Mouse (Mus musculus) forebrain, embryonic 10.5 days (tissue): ENCODE results near the gene Pidd1. TPM values are rescaled to one million over a fixed set of nuclear protein-coding genes. Genes with fewer than 3 reads are reported as not detected.

ENCODE experiments used
- DNase-seq: peaks from one replicate; pipeline ENCODE4 v3.0.0-alpha.2; 2017; ENCODE audit warnings: low spot score; ENCODE audit errors: extremely low spot score
- H3K27ac ChIP-seq: fragments of 300-500 bp; sonication (generic); 2 replicates; pipeline ENCODE4 v1.5.1; 2016; ENCODE audit warnings: mild to moderate bottlenecking
- H3K27me3 ChIP-seq: fragments of 300-500 bp; sonication (generic); 2 replicates; pipeline ENCODE4 v1.6.1; 2016; ENCODE audit warnings: mild to moderate bottlenecking; ENCODE audit not compliant: poor library complexity, severe bottlenecking
- H3K36me3 ChIP-seq: fragments of 300-500 bp; sonication (generic); replicated peaks from 2 replicates; pipeline ENCODE4 v1.6.1; 2016; ENCODE audit warnings: mild to moderate bottlenecking, moderate library complexity
- H3K4me1 ChIP-seq: fragments of 300-500 bp; sonication (generic); 2 replicates; pipeline ENCODE4 v1.6.1; 2016
- H3K4me3 ChIP-seq: fragments of 300-500 bp; sonication (generic); 2 replicates; pipeline ENCODE4 v1.5.1; 2016; ENCODE audit warnings: mild to moderate bottlenecking, moderate library complexity
- H3K9me3 ChIP-seq: fragments of 300-500 bp; sonication (generic); 2 replicates; pipeline ENCODE4 v1.6.1; 2016; ENCODE audit warnings: mild to moderate bottlenecking, moderate library complexity
- WGBS: fragments of 180-500 bp; shearing (Covaris S2); methylation state at CpG from one replicate; pipeline ENCODE4 v1.1.7; 2016; 5-methylcytosine and 5-hydroxymethylcytosine counted together
- polyA plus RNA-seq: library from polyadenylated mRNA; unstranded; fragments of >200 nt; fragmentation: Nextera tagmentation; extraction: Ambion mirVana; gene quantifications from 2 replicates; pipeline ENCODE4 v1.2.1, GENCODE M21; 2016

The Pidd1 gene
- polyA plus RNA-seq, 1 experiment from 2014 or later: 26.4 TPM

DNA sequence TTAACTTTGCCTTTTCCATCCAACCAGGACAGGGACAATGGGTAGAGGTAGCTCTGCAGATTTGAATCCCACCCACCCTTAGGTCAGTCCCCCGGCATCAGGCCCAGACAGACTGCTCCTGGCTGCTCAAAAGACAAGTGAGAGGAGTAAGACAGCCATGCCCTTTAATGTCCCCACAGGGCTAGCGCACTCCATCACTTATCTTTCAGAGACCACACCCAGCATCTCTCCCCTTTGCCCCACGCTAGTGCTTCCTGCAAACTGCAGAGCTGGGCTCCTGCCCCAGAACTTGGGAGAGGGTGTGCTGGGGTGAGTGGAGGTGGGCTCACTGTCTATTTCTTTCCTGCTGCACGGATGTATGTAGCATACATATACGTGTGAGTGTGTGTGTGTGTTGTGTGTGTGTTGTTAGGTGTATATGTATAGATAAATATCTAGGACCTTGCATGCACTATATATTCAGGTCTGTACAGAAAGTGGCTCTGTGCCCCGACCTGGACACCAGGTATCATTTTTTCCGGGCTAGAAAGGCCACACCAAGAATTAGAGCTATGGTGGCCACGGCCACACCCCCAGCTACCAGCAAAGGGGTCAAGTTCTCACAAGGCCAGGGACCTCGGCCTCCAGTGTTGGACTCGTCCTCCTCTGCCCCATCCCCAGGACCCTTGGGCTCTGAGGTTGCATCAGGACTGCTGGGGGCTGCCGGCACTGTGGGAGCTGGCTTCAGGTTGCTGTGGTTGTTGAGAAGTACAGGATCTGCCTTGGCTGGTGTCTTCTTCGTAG is 16.7 kb downstream of the Pidd1 start:
- 89% methylated on average over 12 of the region's 12 CpGs for WGBS
- Histone ChIP-seq H3K9me3 (no peaks in the 10 kb centered on the region), H3K27me3 (peaks cover 8% of the 10 kb centered on the region)

DNA sequence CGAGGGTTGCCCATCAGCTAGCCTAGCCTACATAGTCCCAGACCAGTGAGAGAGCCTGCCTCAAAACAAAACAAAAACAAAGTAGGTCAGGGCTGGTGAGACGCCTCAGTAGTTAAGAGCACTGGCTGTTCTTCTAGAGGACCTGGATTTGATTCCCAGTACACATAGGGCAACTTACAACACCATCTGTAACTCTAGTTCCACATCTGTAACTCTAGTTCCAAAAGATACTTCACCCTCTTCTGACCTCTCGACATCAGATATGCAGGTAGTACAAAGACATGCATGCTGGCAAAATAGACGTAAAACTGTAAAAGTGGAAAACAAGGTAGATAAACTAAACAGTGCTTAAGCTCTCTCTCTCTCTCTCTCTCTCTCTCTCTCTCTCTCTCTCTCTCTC is 20.0 kb downstream of the Pidd1 start:
- 87% methylated on average over 4 of the region's 4 CpGs for WGBS
- Histone ChIP-seq H3K9me3 (no peaks in the 10 kb centered on the region), H3K27me3 (peaks cover 8% of the 10 kb centered on the region)

More for the DNA sequence above, 16.7 kb downstream of the Pidd1 start:
- no peak for DNase-seq
- H3K4me1 ChIP-seq: peaks cover 30% of the 10 kb centered on the region
- H3K4me3 ChIP-seq: no peak overlapping the region
- H3K27ac ChIP-seq: no peak overlapping the region
- peaks cover 19% of the 10 kb centered on the region for H3K36me3 ChIP-seq

DNA sequence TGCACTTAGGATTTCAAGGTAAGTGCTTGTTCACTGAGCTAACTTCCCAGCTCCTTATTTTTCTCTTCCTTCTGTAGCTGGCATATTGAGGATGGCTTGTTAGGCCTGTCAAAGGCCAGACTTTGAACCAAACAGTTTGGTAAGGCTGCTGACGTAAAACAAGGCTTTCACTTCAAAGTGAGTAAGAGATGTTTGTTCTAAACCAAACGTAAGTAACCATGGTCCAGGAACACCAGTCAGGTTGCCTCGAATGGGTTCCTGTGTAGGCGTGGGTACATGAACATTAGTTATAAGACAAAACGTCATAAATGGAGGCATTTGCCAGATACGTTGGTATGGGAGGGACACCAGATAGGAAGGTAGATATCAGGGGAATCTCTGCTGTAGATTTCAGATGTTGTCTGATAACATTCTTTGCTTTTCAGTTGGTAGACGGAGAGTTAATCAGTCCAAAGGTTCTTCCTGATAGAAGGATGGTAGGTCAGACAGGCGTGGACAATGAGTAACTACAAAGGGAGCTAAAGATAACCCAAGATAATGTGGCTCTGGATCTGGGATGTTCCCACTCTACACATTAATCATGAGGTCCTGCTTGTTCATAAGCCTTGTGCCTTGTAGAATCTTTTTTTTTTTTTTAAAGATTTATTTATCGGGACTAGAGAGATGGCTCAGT is 23.7 kb downstream of the Pidd1 start:
- H3K9me3 ChIP-seq: no peaks in the 10 kb centered on the region
- H3K27me3 ChIP-seq: no peaks in the 10 kb centered on the region
- H3K4me1 ChIP-seq: no peaks in the 10 kb centered on the region
- WGBS: 86% methylated on average over 9 of the region's 9 CpGs
- H3K27ac ChIP-seq: no peak overlapping the region
- DNase-seq: no peak
- no peaks in the 10 kb centered on the region for H3K36me3 ChIP-seq
- no peak overlapping the region for H3K4me3 ChIP-seq

More for the DNA sequence above, 20.0 kb downstream of the Pidd1 start:
- Histone ChIP-seq H3K27ac (no peak overlapping the region), H3K4me1 (peaks cover 7% of the 10 kb centered on the region), H3K36me3 (no peaks in the 10 kb centered on the region), H3K4me3 (no peak overlapping the region)
- DNase-seq: no peak

DNA sequence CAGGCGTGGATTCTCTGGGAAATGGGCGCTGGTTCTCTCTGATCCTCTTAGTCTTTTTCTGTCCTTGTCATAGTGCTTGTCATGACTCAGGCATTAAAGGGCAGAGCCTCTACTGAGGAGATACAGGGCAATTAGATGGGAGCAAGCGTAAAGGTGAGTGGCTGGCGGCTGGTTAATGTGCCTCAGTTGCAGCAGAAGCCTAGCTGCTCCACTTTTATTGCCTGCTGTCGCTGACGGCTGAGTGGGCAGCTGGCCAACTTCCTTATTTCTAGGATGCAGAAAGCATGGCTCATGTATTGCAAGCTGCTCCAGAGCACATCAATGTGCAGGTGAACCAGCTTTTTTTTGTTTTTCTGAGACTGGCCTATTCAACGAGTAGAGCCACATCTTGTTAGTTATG is 24.9 kb downstream of the Pidd1 start:
- Histone ChIP-seq H3K27me3 (no peaks in the 10 kb centered on the region), H3K4me3 (no peak overlapping the region), H3K36me3 (no peaks in the 10 kb centered on the region), H3K4me1 (peaks cover 8% of the 10 kb centered on the region), H3K9me3 (no peaks in the 10 kb centered on the region), H3K27ac (no peak overlapping the region)
- DNase-seq: no peak
- 85% methylated on average over 7 of the region's 7 CpGs for WGBS

DNA sequence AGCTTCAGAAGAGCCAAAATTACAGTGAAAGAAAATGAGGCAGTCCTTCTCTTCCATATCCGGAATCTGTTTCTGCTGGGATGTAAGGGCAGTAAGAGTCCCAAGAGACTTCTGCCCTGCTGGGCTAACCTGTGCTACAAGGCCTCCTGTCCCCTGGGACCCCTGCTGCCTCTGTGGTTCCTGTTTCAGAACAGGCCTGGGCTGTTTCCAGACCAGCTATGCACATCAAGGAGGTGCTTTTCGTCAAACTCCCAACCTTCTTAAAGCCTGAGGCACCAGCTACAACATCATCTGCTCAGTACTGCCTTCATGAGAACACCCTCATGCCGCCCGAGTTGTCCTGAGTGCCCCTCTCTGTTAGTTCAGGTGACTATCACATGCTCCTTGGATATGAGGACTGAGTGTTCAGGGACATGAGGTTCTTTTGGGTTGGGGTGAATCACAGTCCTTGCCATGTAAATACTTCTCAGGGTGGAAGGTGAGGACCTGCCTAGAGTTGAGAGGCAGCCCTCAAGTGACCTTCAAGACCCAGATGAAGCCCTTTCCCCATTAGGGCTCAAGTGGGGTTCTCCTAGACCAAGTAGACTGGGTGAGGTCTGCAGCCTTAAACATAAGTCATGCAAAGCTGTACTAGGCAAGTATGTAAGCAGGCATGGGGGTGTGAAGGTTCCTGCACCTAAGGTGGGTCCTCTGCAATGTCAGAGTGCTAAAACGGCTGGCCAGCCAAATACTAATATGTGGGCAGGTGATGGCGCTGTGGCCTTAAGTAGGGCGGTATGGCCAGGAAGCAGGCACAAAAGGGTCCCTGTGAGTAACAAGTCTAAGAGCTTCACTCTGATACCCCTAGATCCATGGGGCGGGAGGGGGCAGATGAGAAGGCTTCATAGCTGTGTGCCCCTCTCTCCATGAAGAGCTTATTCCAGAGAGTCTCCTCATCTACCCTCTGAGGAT is 25.8 kb downstream of the Pidd1 start:
- DNase-seq: no peak
- Histone ChIP-seq H3K9me3 (no peaks in the 10 kb centered on the region), H3K27me3 (no peaks in the 10 kb centered on the region), H3K4me1 (peaks cover 14% of the 10 kb centered on the region), H3K36me3 (no peaks in the 10 kb centered on the region), H3K4me3 (no peak overlapping the region), H3K27ac (no peak overlapping the region)
- WGBS: 70% methylated on average over 8 of the region's 8 CpGs

DNA sequence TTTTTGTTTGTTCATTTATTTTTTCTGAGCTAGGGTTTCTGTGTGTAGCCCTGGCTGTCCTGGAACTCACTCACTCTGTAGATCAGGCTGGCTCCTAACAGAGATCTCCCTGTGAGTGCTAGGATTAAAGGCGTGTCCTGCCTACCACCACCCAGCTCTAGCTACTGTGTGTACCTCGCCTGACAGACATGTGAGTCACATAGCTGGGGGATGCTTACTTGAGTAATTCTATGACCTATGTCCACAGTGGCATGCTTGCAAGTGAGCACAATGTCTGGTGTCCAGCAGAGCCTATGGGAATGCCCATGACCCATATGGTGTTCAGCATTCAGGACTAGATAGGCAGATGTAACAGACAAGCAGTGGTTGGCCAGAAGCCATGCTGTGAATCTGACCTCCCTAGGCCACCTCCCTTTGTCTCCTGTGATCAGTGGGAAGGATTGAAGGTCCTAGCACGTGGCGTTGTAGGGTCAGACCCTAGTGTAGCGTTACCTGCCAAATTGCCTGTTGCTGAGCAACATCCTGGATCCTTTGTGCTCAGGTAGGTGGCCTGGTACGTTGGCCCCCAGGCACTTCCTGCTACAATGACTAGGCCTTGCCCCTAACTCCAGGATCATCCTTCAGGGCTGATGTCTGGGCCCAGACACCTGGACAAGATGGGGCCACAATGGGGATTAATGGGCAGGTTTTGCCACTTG is 27.5 kb downstream of the Pidd1 start:
- H3K4me1 ChIP-seq: peaks cover 21% of the 10 kb centered on the region
- no peak for DNase-seq
- H3K9me3 ChIP-seq: no peaks in the 10 kb centered on the region
- 0 out of 2 replicates have a peak, but pooled peaks cover 4% of the 10 kb centered on the region for H3K36me3 ChIP-seq
- 81% methylated on average over 6 of the region's 6 CpGs for WGBS
- no peak overlapping the region for H3K27ac ChIP-seq
- no peak overlapping the region for H3K4me3 ChIP-seq
- no peaks in the 10 kb centered on the region for H3K27me3 ChIP-seq

DNA sequence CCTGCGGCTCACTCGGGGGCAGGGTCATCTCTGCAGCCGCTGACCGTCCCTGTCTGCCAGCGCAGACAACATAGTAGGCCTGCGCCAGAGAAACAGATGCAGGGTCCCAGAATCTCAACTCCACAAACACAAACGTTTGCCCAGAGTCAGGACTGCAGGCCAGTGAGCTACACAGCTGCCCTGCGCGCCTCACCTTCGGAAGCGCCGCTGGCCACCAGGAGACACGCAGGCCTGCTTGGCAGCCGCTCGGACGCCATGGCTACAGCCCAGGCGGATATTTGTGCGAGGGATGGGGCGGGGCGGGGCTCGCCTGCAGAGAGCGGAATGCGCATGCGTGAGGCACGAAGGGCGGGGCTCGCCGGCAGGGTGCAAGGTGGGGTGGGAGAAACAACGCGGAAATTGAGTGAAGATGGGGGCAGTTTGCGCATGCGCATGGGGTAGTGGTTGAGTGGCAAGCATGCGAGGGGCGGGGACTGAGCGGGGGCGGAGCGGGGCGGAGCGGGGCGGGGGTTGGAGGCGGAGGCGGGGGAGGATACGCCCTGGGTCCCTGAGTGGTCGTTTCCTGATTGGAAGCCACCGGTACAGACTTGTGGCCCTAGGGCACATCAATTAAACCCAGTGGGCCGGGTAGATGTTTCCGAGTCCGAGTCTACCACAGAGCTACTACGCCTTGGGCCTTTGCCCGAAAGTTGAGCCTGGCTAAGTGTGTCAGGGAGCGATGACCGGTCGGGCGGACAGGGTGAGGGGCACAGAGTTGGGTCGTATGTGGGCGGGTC is 29.8 kb downstream of the Pidd1 start, which contains the start of gene Gatd1:
Gene Gatd1 (minus strand): TSS at position 328 of the 776 bp plus-strand sequence.
- DNase-seq: peak; percentile 100
- peaks cover 25% of the 10 kb centered on the region for H3K4me1 ChIP-seq
- peaks cover 22% of the 10 kb centered on the region for H3K36me3 ChIP-seq
- H3K27ac ChIP-seq: peak within 1 kb of the TSS; percentile 90
- no peaks in the 10 kb centered on the region for H3K27me3 ChIP-seq
- H3K4me3 ChIP-seq: peak within 1 kb of the TSS; percentile 80
- under 1% methylated on average over 56 of the region's 56 CpGs for WGBS
- no peaks in the 10 kb centered on the region for H3K9me3 ChIP-seq

DNA sequence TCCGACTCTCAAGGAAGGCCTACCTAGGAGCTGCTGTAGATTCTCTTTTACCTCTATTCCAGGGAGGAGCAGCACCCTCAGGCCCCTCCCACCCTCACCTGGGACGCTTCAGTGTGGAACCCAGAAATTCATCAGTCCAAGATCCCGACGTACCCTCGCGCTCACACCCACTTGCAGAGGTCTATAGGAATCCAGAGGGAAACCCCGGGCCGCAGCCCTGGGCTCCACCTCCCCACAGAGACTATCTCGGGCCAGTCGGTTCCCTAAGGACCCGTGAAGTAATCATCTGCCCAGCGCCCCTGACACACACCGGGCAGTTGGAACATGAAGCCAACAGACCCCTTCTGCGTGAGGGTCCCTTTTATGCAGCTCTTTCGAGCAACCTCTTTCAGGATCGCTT is 30.5 kb downstream of the Pidd1 start:
- peak overlapping the region; percentile 90 for H3K27ac ChIP-seq
- WGBS: 2% methylated on average over 16 of the region's 16 CpGs
- peak overlapping the region; percentile 80 for H3K4me3 ChIP-seq
- H3K9me3 ChIP-seq: no peaks in the 10 kb centered on the region
- no peaks in the 10 kb centered on the region for H3K27me3 ChIP-seq
- H3K4me1 ChIP-seq: peaks cover 28% of the 10 kb centered on the region
- no peak for DNase-seq
- peaks cover 29% of the 10 kb centered on the region for H3K36me3 ChIP-seq

DNA sequence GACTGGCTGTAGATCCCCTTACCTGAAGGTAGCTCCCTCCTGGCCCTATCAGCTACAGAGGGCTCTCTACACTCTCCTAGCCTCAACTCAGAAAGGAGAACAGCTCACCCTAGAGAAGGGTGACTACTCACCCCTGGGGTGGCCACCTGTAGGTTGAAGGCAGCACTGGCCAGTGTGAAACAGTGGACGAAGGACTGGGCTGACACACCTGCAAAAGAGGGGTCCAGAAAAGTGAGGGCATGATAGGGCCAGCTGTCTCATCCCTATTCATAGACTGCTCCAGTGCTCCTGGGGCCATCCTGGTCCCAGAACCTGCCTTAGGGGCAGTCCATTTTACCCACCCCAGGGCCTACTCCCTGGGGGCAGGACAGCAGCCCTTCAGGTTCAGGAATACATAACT is 32.2 kb downstream of the Pidd1 start:
- Histone ChIP-seq H3K4me1 (peaks cover 28% of the 10 kb centered on the region), H3K27me3 (no peaks in the 10 kb centered on the region), H3K36me3 (peaks cover 40% of the 10 kb centered on the region), H3K27ac (no peak overlapping the region), H3K4me3 (no peak overlapping the region), H3K9me3 (no peaks in the 10 kb centered on the region)
- 91% methylated on average over 1 of the region's 1 CpGs for WGBS
- no peak for DNase-seq

DNA sequence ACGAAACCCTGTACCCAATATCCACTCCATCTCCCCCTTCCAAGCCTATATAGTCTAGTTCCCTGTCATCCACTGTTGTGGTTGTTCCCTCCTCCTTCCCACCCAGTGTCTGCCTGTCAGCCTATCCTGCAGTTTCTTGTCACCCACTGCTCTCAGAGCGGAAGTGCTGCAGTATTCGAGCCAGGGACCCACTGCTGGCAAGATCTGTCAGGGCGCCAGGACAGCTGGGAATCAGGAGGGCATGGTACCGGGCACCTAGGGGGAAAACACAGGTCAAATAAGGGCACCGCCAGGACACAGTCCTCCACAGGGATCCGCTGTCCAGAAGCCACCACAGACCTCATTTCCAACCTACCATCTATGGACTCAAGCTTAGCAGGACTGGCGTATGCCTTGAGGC is 33.2 kb downstream of the Pidd1 start:
- peaks cover 28% of the 10 kb centered on the region for H3K4me1 ChIP-seq
- H3K9me3 ChIP-seq: no peaks in the 10 kb centered on the region
- peaks cover 44% of the 10 kb centered on the region for H3K36me3 ChIP-seq
- H3K27me3 ChIP-seq: no peaks in the 10 kb centered on the region
- WGBS: 96% methylated on average over 8 of the region's 8 CpGs
- DNase-seq: no peak
- H3K4me3 ChIP-seq: no peak overlapping the region
- no peak overlapping the region for H3K27ac ChIP-seq

DNA sequence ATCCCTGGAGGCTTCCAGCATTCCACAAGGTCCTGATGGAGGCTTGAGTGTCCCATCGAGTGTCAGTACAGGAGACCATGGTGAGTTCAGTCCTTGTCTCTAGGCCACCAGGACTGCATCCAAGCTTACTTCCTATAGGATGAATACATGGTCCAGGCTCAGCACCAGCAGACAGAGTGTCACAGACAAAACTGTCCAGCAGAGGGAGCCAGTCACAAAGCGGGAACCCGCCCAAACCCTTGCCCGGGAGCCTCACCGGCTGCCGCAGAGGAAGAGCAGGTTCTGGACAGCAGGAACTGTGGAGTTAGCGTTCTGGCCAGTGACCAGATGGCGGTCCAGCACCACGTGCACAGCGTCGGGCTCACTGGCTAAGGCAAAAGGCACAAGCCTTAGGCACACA is 35.0 kb downstream of the Pidd1 start:
- H3K27me3 ChIP-seq: no peaks in the 10 kb centered on the region
- DNase-seq: peak; percentile 87
- peak overlapping the region; percentile 19; the same call in 1 of the 2 replicates for H3K4me3 ChIP-seq
- 19% methylated on average over 11 of the region's 11 CpGs for WGBS
- peaks cover 48% of the 10 kb centered on the region for H3K36me3 ChIP-seq
- H3K9me3 ChIP-seq: no peaks in the 10 kb centered on the region
- peak overlapping the region; percentile 65 for H3K27ac ChIP-seq
- peaks cover 20% of the 10 kb centered on the region for H3K4me1 ChIP-seq
